Mouse (Mus musculus) embryonic facial prominence, embryonic 15.5 days (tissue): ENCODE measurements around the gene Rag1. TPM values are rescaled to one million over a fixed set of nuclear protein-coding genes. Genes with fewer than 3 reads are reported as not detected.

Source experiments
- ATAC-seq: fragments of 200-750 bp; cut with Nextera tagmentation; 2 replicates; pipeline ENCODE4 v1.8.0; 2017; ENCODE audit warnings: low read depth, moderate TSS enrichment; ENCODE audit not compliant: insufficient number of reproducible peaks, low FRiP score, low TSS enrichment
- H3K27ac ChIP-seq: fragments of 300-500 bp; sonication (generic); replicated peaks from 2 replicates; pipeline ENCODE4 v1.5.1; 2015; ENCODE audit warnings: mild to moderate bottlenecking, inconsistent platforms
- H3K27me3 ChIP-seq: fragments of 300-500 bp; sonication (generic); 2 replicates; pipeline ENCODE4 v1.6.1; 2015; ENCODE audit warnings: inconsistent platforms
- H3K36me3 ChIP-seq: fragments of 300-500 bp; sonication (generic); 2 replicates; pipeline ENCODE4 v1.6.1; 2015; ENCODE audit warnings: mild to moderate bottlenecking, inconsistent platforms
- H3K4me1 ChIP-seq: fragments of 300-500 bp; sonication (generic); 2 replicates; pipeline ENCODE4 v1.6.1; 2015; ENCODE audit warnings: inconsistent platforms
- H3K4me2 ChIP-seq: fragments of 300-500 bp; sonication (generic); replicated peaks from 2 replicates; pipeline ENCODE4 v1.6.1; 2015; ENCODE audit warnings: mild to moderate bottlenecking, inconsistent platforms
- H3K4me3 ChIP-seq: fragments of 300-500 bp; sonication (generic); replicated peaks from 2 replicates; pipeline ENCODE4 v1.5.1; 2015; ENCODE audit warnings: mild to moderate bottlenecking, inconsistent platforms
- H3K9ac ChIP-seq: fragments of 300-500 bp; sonication (generic); 2 replicates; pipeline ENCODE4 v1.6.1; 2015; ENCODE audit warnings: inconsistent platforms
- H3K9me3 ChIP-seq: fragments of 300-500 bp; sonication (generic); replicated peaks from 2 replicates; pipeline ENCODE4 v1.6.1; 2016; ENCODE audit warnings: inconsistent platforms
- WGBS: fragments of 180-500 bp; shearing (Covaris S2); methylation state at CpG from one replicate; pipeline ENCODE4 v1.1.7; 2015; 5-methylcytosine and 5-hydroxymethylcytosine counted together
- polyA plus RNA-seq: library from polyadenylated mRNA; unstranded; fragments of >200 nt; fragmentation: Nextera tagmentation; extraction: Ambion mirVana; gene quantifications from 2 replicates; pipeline ENCODE4 v1.2.1, GENCODE M21; 2015

The Rag1 gene
- polyA plus RNA-seq, 1 experiment from 2014 or later: 0.07 TPM

DNA sequence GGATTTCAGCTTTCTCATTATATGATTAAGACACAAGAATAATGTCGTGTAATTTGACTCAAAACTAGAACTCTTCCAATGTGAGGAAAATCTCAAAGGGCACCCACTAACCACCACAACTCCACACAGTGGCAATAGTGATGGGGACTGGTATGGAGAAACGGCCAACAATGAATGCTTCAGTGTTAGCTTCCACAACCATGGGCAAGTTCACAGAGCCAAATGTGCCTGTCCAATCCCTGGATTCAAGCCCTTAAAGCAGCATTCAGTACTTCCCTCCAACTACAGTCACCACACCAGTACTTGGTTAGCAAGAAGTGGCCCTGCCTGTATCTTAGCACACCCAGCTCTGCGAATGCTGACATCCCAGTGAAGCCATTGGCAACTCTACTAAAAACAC lies 38.4 kb downstream of the Rag1 start:
- no peak overlapping the region for H3K4me2 ChIP-seq
- H3K4me1 ChIP-seq: no peaks in the 10 kb centered on the region
- no peak overlapping the region for H3K27ac ChIP-seq
- H3K9ac ChIP-seq: no peak overlapping the region
- no peaks in the 10 kb centered on the region for H3K27me3 ChIP-seq
- H3K36me3 ChIP-seq: no peaks in the 10 kb centered on the region
- no peaks in the 10 kb centered on the region for H3K9me3 ChIP-seq
- no peak for ATAC-seq
- no peak overlapping the region for H3K4me3 ChIP-seq
- WGBS: 83% methylated on average over 3 of the region's 3 CpGs

DNA sequence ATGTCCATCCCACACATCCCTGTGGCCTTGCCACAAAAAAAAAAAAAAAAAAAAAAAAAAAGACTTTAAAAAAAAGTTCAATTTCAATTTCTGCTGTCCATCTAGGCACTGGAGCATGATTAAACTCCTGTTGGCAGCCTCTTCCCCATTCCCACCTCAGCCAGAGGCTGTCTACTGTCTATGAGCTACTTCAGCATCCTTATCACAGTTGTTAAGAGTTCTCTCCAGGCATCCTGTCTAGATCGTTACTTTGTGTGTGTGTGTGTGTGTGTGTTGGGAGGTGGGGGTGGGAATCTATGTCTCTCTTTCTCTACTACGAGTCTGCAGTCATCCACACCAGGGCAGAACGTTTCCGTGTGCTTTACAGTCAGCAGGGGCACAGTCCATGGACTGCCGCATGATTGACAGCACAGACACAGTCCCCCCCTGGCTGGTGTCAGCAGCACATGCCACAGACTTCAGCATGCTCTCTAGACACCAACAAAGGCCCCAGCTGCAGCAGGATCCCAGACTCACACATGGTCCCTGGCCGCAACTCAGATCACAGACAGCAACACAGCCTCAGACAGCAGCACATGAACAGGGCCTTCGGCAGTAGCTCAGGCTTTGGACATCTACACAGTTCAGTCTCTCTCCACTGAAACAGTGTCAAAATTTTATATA lies 40.9 kb downstream of the Rag1 start:
- no peak overlapping the region for H3K27ac ChIP-seq
- no peak overlapping the region for H3K4me3 ChIP-seq
- no peak overlapping the region for H3K9ac ChIP-seq
- H3K36me3 ChIP-seq: no peaks in the 10 kb centered on the region
- no peak for ATAC-seq
- WGBS: 48% methylated on average over 7 of the region's 7 CpGs
- no peaks in the 10 kb centered on the region for H3K9me3 ChIP-seq
- no peak overlapping the region for H3K4me2 ChIP-seq
- no peaks in the 10 kb centered on the region for H3K27me3 ChIP-seq
- no peaks in the 10 kb centered on the region for H3K4me1 ChIP-seq

DNA sequence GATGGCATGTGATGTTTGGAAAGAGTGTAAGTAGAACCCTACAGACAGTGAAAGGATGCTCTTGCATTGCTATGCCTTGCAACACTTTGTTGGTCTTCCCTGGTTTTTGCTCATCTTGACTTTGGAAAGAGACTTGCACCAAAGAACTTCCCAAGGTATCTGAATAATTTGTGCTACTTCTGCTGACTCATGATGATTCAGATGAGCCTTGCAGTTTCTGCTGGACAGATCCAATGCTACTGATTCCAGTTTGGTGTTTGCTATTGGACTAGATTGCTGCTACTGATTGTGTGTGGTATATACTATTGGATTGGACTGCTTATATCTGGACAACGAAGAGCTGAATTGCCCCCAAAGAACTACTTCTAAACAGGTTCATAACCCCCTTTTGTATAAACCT lies 46.2 kb downstream of the Rag1 start:
- Histone ChIP-seq H3K4me3 (no peak overlapping the region), H3K27ac (no peak overlapping the region), H3K36me3 (no peaks in the 10 kb centered on the region), H3K4me1 (peaks cover 13% of the 10 kb centered on the region), H3K9ac (no peak overlapping the region), H3K27me3 (no peaks in the 10 kb centered on the region), H3K9me3 (no peaks in the 10 kb centered on the region), H3K4me2 (no peak overlapping the region)
- WGBS: 84% methylated on average over 1 of the region's 1 CpGs
- ATAC-seq: no peak

DNA sequence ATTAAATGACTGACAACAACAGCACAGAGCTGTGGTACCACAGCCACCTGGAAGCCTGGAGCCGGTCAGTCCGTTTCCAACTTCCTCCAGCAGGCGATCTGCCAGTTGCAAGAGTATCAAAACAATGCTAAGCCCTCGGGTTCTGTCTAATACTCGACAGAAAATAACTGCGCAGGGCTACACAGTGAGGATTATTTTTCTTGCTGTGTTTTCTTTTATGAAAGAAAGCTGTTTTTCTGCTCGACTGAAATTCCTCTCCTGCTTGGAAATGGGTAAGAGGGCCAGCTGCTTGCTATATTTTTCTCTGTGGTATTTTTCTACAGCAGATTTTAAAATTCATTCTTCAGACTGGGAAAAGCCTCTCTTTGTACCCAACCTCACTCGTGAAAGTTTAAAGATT lies 48.6 kb downstream of the Rag1 start:
- H3K4me1 ChIP-seq: peaks cover 13% of the 10 kb centered on the region
- no peaks in the 10 kb centered on the region for H3K27me3 ChIP-seq
- H3K4me3 ChIP-seq: no peak overlapping the region
- ATAC-seq: peak; percentile 29; the same call in 1 of the 2 replicates
- no peaks in the 10 kb centered on the region for H3K36me3 ChIP-seq
- H3K4me2 ChIP-seq: no peak overlapping the region
- H3K9me3 ChIP-seq: no peaks in the 10 kb centered on the region
- H3K27ac ChIP-seq: peak overlapping the region; percentile 76
- no peak overlapping the region for H3K9ac ChIP-seq
- WGBS: 5% methylated on average over 8 of the region's 8 CpGs

DNA sequence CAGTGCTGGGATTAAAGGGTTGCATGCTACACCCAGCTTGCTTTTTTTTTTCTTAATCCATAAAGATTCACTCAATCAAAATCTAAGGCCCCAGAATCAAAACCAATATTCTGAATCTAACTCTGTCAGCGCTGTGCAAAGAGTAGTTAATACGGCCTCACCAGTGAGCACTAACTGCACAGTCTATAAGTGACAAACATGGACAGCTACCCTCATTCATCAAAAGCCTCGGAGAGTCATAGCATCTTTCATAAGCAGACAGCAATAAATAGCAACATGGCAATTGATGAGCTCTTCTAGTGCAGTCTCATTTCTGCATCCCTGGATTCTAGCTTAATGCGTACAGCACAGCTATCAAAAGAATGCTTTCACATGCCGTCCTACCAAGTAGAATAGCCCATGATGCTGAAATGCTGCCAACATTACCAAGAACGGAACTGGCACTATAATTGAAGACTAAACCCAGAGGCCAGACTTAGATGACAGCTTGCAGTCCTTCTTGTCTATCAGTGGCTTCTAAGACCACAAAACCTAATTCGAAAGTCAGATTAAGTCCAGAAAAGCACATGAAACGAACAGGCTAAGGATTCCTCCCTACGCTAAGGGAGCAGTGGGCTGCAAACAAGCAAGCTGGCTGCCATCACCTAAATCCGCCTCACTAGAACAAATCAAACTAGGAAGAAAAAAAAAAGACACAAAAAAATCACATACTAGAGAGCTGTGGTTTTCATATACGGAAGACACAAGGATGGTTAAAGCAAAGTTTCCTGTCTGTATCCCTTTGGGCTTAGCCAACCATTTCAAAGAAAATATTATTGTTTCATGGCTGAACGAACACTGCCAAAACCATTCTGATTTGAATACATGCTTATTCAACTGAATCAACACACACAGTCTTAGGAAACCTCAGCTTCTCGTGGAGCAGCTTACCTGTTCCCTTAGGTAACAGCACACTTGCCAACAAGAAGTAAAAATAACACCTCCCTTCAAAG lies 50.8 kb downstream of the Rag1 start:
- H3K9ac ChIP-seq: no peak overlapping the region
- no peaks in the 10 kb centered on the region for H3K27me3 ChIP-seq
- 0 out of 2 replicates have a peak, but pooled peaks have one; percentile 47 for ATAC-seq
- peaks cover 13% of the 10 kb centered on the region for H3K4me1 ChIP-seq
- H3K4me3 ChIP-seq: no peak overlapping the region
- 43% methylated on average over 13 of the region's 13 CpGs for WGBS
- H3K36me3 ChIP-seq: no peaks in the 10 kb centered on the region
- no peaks in the 10 kb centered on the region for H3K9me3 ChIP-seq
- H3K27ac ChIP-seq: no peak overlapping the region
- H3K4me2 ChIP-seq: no peak overlapping the region

DNA sequence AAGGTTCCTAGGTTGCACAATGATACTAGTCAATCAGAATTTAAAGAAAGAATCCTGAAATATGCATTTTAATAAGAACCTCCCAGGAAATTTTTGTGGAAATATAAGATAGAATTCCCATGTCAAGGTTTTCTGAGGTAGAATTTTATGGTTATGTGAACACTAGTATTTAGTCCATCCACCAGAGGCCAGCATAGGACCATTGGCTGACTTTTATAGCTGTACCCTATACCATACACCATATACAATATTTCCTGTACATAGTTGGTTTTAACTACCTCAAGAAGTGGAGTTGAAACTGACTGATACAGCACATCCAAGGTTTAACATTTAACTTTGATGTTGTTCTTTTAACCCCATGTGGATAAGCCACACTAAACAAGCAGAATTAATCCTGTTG lies 52.1 kb downstream of the Rag1 start:
- Histone ChIP-seq H3K9me3 (no peaks in the 10 kb centered on the region), H3K36me3 (no peaks in the 10 kb centered on the region), H3K4me2 (no peak overlapping the region), H3K27me3 (no peaks in the 10 kb centered on the region), H3K4me1 (peaks cover 17% of the 10 kb centered on the region), H3K4me3 (no peak overlapping the region), H3K9ac (no peak overlapping the region), H3K27ac (no peak overlapping the region)
- no peak for ATAC-seq

DNA sequence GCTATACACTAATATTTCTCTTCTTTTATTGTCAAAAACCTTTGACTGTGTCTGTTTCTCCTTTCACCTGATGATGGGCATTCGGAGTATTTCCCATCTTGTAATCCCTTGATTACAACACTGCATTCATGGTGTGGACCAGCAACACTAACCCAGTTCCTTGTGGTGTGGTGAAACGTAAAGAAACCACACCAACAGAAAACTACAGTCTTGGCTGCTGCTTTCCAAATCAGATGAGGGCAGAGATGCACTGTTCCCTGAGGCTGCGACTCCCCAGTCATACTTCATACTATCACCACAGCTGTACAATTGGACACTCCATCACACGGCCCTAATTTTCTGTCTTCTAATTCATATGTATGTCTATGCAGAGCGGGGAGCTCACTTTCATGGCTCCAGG lies 54.6 kb downstream of the Rag1 start:
- Histone ChIP-seq H3K4me1 (peaks cover 3% of the 10 kb centered on the region; the same call in 1 of the 2 replicates), H3K27ac (no peak overlapping the region), H3K9ac (no peak overlapping the region), H3K4me3 (no peak overlapping the region), H3K4me2 (no peak overlapping the region), H3K9me3 (no peaks in the 10 kb centered on the region), H3K27me3 (no peaks in the 10 kb centered on the region), H3K36me3 (no peaks in the 10 kb centered on the region)
- ATAC-seq: no peak
- 81% methylated on average over 5 of the region's 5 CpGs for WGBS

DNA sequence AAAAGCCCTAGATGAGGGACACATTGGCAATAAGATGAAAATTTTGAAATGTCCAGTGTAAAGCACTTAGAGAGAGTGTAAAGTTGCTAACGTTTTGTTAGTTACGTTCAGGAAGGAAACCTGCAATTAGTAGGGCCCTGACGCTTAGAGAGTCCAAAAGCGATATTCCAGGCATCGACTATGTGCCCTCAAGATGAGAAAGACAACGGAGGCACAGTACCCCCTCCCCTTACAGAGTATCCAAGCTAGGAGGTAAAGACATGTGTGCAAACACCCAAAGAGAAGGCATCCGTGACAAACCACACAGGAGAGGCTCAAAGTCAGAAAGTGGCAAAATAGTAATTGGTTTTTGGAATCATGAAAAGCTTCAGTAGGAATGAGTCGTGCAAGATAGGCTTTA lies 56.4 kb downstream of the Rag1 start:
- 50% methylated on average over 8 of the region's 8 CpGs for WGBS

DNA sequence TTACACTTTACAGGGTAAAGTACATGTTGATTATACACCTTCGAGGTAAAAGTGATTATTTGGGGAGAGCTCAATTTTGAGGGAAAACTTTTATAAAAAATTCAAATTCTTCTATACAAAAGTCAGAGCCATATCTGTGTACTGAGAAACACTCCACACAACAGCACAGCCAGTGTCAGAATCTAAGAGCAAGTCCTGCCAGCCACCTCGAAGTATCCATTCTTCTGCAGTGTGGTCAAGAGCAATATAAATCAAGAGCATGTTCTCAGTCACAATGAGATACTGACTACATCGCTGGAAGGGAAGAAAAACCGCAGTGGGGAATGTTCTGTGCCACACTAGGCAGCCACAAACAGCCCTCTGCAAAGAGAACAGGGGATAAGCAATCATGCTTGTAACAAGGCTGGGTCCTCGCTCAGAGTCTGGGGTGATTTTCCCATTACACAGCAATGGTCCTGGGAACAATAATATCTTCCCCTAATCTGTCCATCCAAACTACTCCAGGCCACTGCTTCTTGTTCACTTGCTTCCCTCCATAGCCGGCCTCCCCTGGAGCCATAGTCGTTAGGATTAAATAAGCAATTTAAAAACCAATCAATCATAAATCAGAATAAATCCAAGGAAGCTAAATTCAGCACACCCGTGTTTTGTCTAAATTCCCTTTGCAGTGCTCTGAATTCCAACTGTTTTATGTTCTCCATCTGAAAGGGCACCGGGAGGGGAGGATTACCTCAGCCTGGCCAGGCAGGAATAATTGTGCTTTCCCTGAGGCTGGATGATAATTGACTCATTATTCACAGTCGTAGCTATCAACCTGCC lies 57.1 kb downstream of the Rag1 start:
- Histone ChIP-seq H3K4me3 (no peak overlapping the region), H3K27ac (no peak overlapping the region), H3K4me1 (peaks cover 3% of the 10 kb centered on the region; the same call in 1 of the 2 replicates), H3K27me3 (no peaks in the 10 kb centered on the region), H3K36me3 (no peaks in the 10 kb centered on the region), H3K9ac (no peak overlapping the region), H3K9me3 (no peaks in the 10 kb centered on the region), H3K4me2 (no peak overlapping the region)
- WGBS: 20% methylated on average over 10 of the region's 10 CpGs
- ATAC-seq: no peak

More for the DNA sequence above, 56.4 kb downstream of the Rag1 start:
- Histone ChIP-seq H3K4me3 (no peak overlapping the region), H3K4me2 (no peak overlapping the region), H3K9ac (no peak overlapping the region), H3K36me3 (no peaks in the 10 kb centered on the region), H3K4me1 (peaks cover 3% of the 10 kb centered on the region; the same call in 1 of the 2 replicates), H3K27ac (no peak overlapping the region), H3K9me3 (no peaks in the 10 kb centered on the region), H3K27me3 (no peaks in the 10 kb centered on the region)
- no peak for ATAC-seq

DNA sequence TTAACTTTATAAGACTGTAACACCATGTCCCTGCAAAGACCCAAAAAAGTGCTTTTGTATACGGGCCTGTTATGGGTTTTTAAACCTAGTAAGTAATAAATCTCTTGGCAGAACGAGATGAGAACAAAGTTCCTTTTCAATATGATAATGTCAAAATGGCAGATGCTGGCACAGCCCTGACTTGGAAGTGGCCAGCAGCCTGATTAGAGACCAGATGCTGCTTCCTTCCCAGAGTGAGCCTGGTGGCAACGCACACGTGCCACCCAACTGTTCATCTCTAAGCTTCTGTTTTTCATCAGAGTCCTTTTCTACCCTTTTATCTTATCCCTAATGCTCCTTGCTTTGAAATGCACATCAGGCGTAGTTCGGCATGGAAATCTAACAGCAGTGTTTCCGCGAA lies 57.9 kb downstream of the Rag1 start:
- no peaks in the 10 kb centered on the region for H3K27me3 ChIP-seq
- H3K9me3 ChIP-seq: no peaks in the 10 kb centered on the region
- H3K4me3 ChIP-seq: no peak overlapping the region
- ATAC-seq: no peak
- no peak overlapping the region for H3K9ac ChIP-seq
- H3K36me3 ChIP-seq: no peaks in the 10 kb centered on the region
- H3K4me1 ChIP-seq: peaks cover 3% of the 10 kb centered on the region; the same call in 1 of the 2 replicates
- no peak overlapping the region for H3K27ac ChIP-seq
- no peak overlapping the region for H3K4me2 ChIP-seq
- 54% methylated on average over 8 of the region's 8 CpGs for WGBS
